Mouse (Mus musculus): ENCODE measurements at regions not wholly inside any gene's neighbourhood (a gene's known extent, or its start where the extent isn't known, plus 50 kb on each side); places are given as distances from the start of the nearest gene placed in this dataset.

- Histone ChIP-seq H3K27ac (ENCODE audit: insufficient read depth, low read depth, low read length) (no peak overlapping the region), H3K4me1 (ENCODE audit: control insufficient read depth, insufficient read depth, low read length) (no peaks in the 10 kb centered on the region), H3K4me3 (ENCODE audit: insufficient read depth, low read length) (no peak overlapping the region)
- no peak for TF ChIP-seq POLR2A (IDR thresholded peaks at IDR 0.05; ENCODE audit: borderline replicate concordance, low read depth, low read length)
- TF ChIP-seq CTCF (IDR thresholded peaks at IDR 0.05; ENCODE audit: low read depth, low read length) = no peak
Observed at GRCm38 (mm10) chr19:14891689-14892389, 294.0 kb upstream of the Tle4 start.

GRCm38 (mm10) chr19:14891090-14891428 lies 293.2 kb upstream of the Tle4 start:
- H3K4me1 ChIP-seq (ENCODE audit: control insufficient read depth, insufficient read depth, low read length) = no peaks in the 10 kb centered on the region
- H3K4me3 ChIP-seq (ENCODE audit: insufficient read depth, low read length) = no peak overlapping the region
- no peak overlapping the region for H3K27ac ChIP-seq (ENCODE audit: insufficient read depth, low read depth, low read length)
- no peak for TF ChIP-seq CTCF (IDR thresholded peaks at IDR 0.05; ENCODE audit: low read depth, low read length)
- TF ChIP-seq POLR2A (IDR thresholded peaks at IDR 0.05; ENCODE audit: borderline replicate concordance, low read depth, low read length) = no peak

GRCm38 (mm10) chr19:14890241-14891089 lies 292.6 kb upstream of the Tle4 start:
- Histone ChIP-seq H3K4me3 (ENCODE audit: insufficient read depth, low read length) (no peak overlapping the region), H3K27ac (ENCODE audit: insufficient read depth, low read depth, low read length) (no peak overlapping the region), H3K4me1 (ENCODE audit: control insufficient read depth, insufficient read depth, low read length) (no peaks in the 10 kb centered on the region)
- TF ChIP-seq POLR2A (IDR thresholded peaks at IDR 0.05; ENCODE audit: borderline replicate concordance, low read depth, low read length) (no peak), CTCF (IDR thresholded peaks at IDR 0.05; ENCODE audit: low read depth, low read length) (no peak)

- no peaks in the 10 kb centered on the region for H3K4me1 ChIP-seq (ENCODE audit: control insufficient read depth, insufficient read depth, low read length)
- no peak overlapping the region for H3K4me3 ChIP-seq (ENCODE audit: insufficient read depth, low read length)
- no peak for TF ChIP-seq POLR2A (IDR thresholded peaks at IDR 0.05; ENCODE audit: borderline replicate concordance, low read depth, low read length)
- H3K27ac ChIP-seq (ENCODE audit: insufficient read depth, low read depth, low read length) = no peak overlapping the region
Observed at GRCm38 (mm10) chr19:14889794-14890193, 291.9 kb upstream of the Tle4 start.

- no peak for TF ChIP-seq POLR2A (IDR thresholded peaks at IDR 0.05; ENCODE audit: borderline replicate concordance, low read depth, low read length)
- TF ChIP-seq CTCF (IDR thresholded peaks at IDR 0.05; ENCODE audit: low read depth, low read length) = no peak
- Histone ChIP-seq H3K27ac (ENCODE audit: insufficient read depth, low read depth, low read length) (no peak overlapping the region), H3K4me1 (ENCODE audit: control insufficient read depth, insufficient read depth, low read length) (no peaks in the 10 kb centered on the region), H3K4me3 (ENCODE audit: insufficient read depth, low read length) (no peak overlapping the region)
Observed at GRCm38 (mm10) chr19:14883707-14884421, 286.0 kb upstream of the Tle4 start.

GRCm38 (mm10) chr19:14880818-14881217 lies 283.0 kb upstream of the Tle4 start:
- no peak overlapping the region for H3K4me3 ChIP-seq (ENCODE audit: insufficient read depth, low read length)
- H3K27ac ChIP-seq (ENCODE audit: insufficient read depth, low read depth, low read length) = no peak overlapping the region
- TF ChIP-seq CTCF (IDR thresholded peaks at IDR 0.05; ENCODE audit: low read depth, low read length) (no peak), POLR2A (IDR thresholded peaks at IDR 0.05; ENCODE audit: borderline replicate concordance, low read depth, low read length) (no peak)
- H3K4me1 ChIP-seq (ENCODE audit: control insufficient read depth, insufficient read depth, low read length) = no peaks in the 10 kb centered on the region

- TF ChIP-seq POLR2A (IDR thresholded peaks at IDR 0.05; ENCODE audit: borderline replicate concordance, low read depth, low read length) (no peak), CTCF (IDR thresholded peaks at IDR 0.05; ENCODE audit: low read depth, low read length) (no peak)
- Histone ChIP-seq H3K4me3 (ENCODE audit: insufficient read depth, low read length) (no peak overlapping the region), H3K4me1 (ENCODE audit: control insufficient read depth, insufficient read depth, low read length) (no peaks in the 10 kb centered on the region), H3K27ac (ENCODE audit: insufficient read depth, low read depth, low read length) (no peak overlapping the region)
Observed at GRCm38 (mm10) chr19:14873986-14874385, 276.1 kb upstream of the Tle4 start.

GRCm38 (mm10) chr19:14871178-14871867 lies 273.5 kb upstream of the Tle4 start:
- H3K4me3 ChIP-seq (ENCODE audit: insufficient read depth, low read length) = no peak overlapping the region
- no peak for TF ChIP-seq CTCF (IDR thresholded peaks at IDR 0.05; ENCODE audit: low read depth, low read length)
- no peak for TF ChIP-seq POLR2A (IDR thresholded peaks at IDR 0.05; ENCODE audit: borderline replicate concordance, low read depth, low read length)
- H3K4me1 ChIP-seq (ENCODE audit: control insufficient read depth, insufficient read depth, low read length) = no peaks in the 10 kb centered on the region
- no peak overlapping the region for H3K27ac ChIP-seq (ENCODE audit: insufficient read depth, low read depth, low read length)

GRCm38 (mm10) chr19:14862654-14863468 lies 265.0 kb upstream of the Tle4 start:
- no peak overlapping the region for H3K27ac ChIP-seq (ENCODE audit: insufficient read depth, low read depth, low read length)
- H3K4me1 ChIP-seq (ENCODE audit: control insufficient read depth, insufficient read depth, low read length) = no peaks in the 10 kb centered on the region
- TF ChIP-seq POLR2A (IDR thresholded peaks at IDR 0.05; ENCODE audit: borderline replicate concordance, low read depth, low read length) (no peak), CTCF (IDR thresholded peaks at IDR 0.05; ENCODE audit: low read depth, low read length) (no peak)
- no peak overlapping the region for H3K4me3 ChIP-seq (ENCODE audit: insufficient read depth, low read length)
